Mouse (Mus musculus) thymus, postnatal 10 days (tissue): ENCODE results near the gene Sox4.

Experiments
- DNase-seq, 2 experiments: peaks; one replicate each; pipeline ENCODE4 v3.0.0; 2021; ENCODE audit warnings: low spot score in 2 of 2

The Sox4 gene

GRCm38 (mm10) chr13:28953581-28953991 is at the start of gene Sox4:
TSS of gene Sox4 (minus strand) at chr13:28953713.
- peak; percentile 96 to 97 for DNase-seq

GRCm38 (mm10) chr13:28991899-28992664 is 38.6 kb upstream of the Sox4 start:
- peak; percentile 45 to 48 for DNase-seq

- DNase-seq: no peak
Measured at GRCm38 (mm10) chr13:28988751-28989703, 35.5 kb upstream of the Sox4 start.

- DNase-seq: no peak
Measured at GRCm38 (mm10) chr13:28980681-28981080, 27.2 kb upstream of the Sox4 start.

GRCm38 (mm10) chr13:28975011-28975410 is 21.5 kb upstream of the Sox4 start:
- DNase-seq: peak; percentile 69 to 75

GRCm38 (mm10) chr13:28974597-28974996 is 21.1 kb upstream of the Sox4 start:
- DNase-seq: no peak

- peak in 1 of 2 experiments; percentile 44 for DNase-seq
Measured at GRCm38 (mm10) chr13:28960916-28961315, 7.4 kb upstream of the Sox4 start.

GRCm38 (mm10) chr13:28959458-28959978 is 6.0 kb upstream of the Sox4 start:
- DNase-seq: peak; percentile 97 to 98

- peak in 1 of 2 experiments; percentile 65 for DNase-seq
Measured at GRCm38 (mm10) chr13:28959068-28959440, 5.5 kb upstream of the Sox4 start.

GRCm38 (mm10) chr13:28958211-28959067 is 4.9 kb upstream of the Sox4 start:
- peak; percentile 77 to 82 for DNase-seq

GRCm38 (mm10) chr13:28957765-28958164 is 4.3 kb upstream of the Sox4 start:
- peak; percentile 93 to 99 for DNase-seq

GRCm38 (mm10) chr13:28952576-28953571 is 639 bp downstream of the Sox4 start:
- DNase-seq: peak; percentile 55 to 59

- peak; percentile 35 to 49 for DNase-seq
Measured at GRCm38 (mm10) chr13:28951691-28952575, 1.6 kb downstream of the Sox4 start.

- peak; percentile 66 to 78 for DNase-seq
Measured at GRCm38 (mm10) chr13:28950623-28951491, 2.7 kb downstream of the Sox4 start.

- DNase-seq: no peak
Measured at GRCm38 (mm10) chr13:28950266-28950622, 3.3 kb downstream of the Sox4 start.

- peak in 1 of 2 experiments; percentile 34 for DNase-seq
Measured at GRCm38 (mm10) chr13:28949279-28949915, 4.1 kb downstream of the Sox4 start.

- peak; percentile 38 to 51 for DNase-seq
Measured at GRCm38 (mm10) chr13:28948541-28948940, 5.0 kb downstream of the Sox4 start.
